Mouse (Mus musculus) embryonic fibroblast, embryonic 13.5 days (primary cell): ENCODE measurements around the gene Col4a1. TPM values are rescaled to one million over a fixed set of nuclear protein-coding genes. Genes with fewer than 3 reads are reported as not detected.
A peak's percentile ranks its signal among the peaks of the same experiment; 100 is the strongest.

ENCODE experiments used
- H3K27ac ChIP-seq: 2 replicates; pipeline ENCODE4 v1.5.1; 2012; ENCODE audit warnings: low read length, control low read depth, inconsistent platforms; ENCODE audit not compliant: insufficient read depth
- H3K4me1 ChIP-seq: 2 replicates; pipeline ENCODE4 v1.6.1; 2011; ENCODE audit warnings: low read length; ENCODE audit not compliant: control insufficient read depth, insufficient read depth
- H3K4me3 ChIP-seq: 2 replicates; pipeline ENCODE4 v1.5.1; 2011; ENCODE audit warnings: mild to moderate bottlenecking, control low read depth, low read length; ENCODE audit not compliant: insufficient read depth
- CTCF ChIP-seq: IDR thresholded peaks from 2 replicates; pipeline ENCODE4 v1.5.1; 2011; ENCODE audit warnings: mild to moderate bottlenecking, control low read depth, low read length, moderate library complexity, borderline replicate concordance; ENCODE audit not compliant: insufficient read depth
- POLR2A ChIP-seq: IDR thresholded peaks from 2 replicates; pipeline ENCODE4 v1.6.1; 2011; ENCODE audit warnings: low read depth, mild to moderate bottlenecking, control low read depth, low read length, moderate library complexity
- polyA plus RNA-seq: library from polyadenylated mRNA; stranded (reverse); fragments of >200 nt; gene quantifications from 2 replicates; pipeline ENCODE4 v1.2.4, GENCODE M21; 2011; ENCODE audit warnings: low read depth; ENCODE audit not compliant: missing spikeins, insufficient read length

Gene Col4a1
- polyA plus RNA-seq, 1 experiment, result 757 TPM

DNA sequence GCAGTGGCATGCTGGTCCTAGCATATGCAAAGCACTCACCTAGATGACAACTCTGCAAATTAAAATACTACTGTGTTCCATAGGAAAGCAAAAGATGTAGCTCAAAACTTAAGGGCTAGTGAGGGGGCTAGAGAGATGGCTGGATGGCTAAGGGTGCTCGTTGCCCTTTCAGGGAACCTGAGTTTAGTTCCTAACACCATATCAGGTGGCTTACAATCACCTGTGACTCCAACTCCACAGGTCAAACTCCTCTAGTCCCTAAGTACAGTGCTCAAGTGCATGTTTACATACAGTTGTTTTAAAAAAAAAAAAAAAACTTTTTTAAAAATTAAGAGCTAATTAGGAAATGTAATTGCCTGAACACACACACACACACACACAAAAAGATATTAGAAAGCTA is 7.1 kb downstream of the Col4a1 start:
- no peak overlapping the region for H3K4me3 ChIP-seq
- H3K4me1 ChIP-seq, result no peaks in the 10 kb centered on the region; the same call in 1 of the 2 replicates
- H3K27ac ChIP-seq, result no peak overlapping the region
- TF ChIP-seq POLR2A (no peak), CTCF (no peak)

DNA sequence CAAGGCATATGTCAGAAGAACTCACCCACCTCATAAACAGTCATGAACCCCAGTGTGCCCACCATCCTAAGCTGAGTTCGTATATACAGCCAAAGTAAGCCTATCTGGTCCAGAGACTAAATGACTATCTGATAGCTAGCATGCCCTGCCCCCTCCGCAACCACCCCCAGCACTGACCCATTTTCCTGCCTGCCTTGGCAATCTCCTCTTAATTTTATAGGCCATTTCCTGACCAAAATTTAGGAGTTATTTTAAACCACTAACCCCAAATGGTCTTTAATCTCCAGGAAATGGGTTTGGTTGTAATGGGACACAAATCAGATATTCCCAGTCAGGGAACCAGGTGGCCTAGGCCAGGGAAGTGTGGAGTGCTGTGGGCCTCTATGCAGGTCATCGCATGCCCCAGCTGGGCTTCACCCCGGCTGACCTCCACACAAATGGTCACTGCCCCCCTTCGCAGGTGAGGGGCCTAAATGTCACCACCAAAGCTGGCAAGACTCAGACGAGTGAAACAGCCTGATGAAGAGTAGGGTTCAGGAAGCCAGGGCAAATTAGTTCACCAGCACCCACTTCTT is 8.5 kb downstream of the Col4a1 start:
- TF ChIP-seq CTCF (no peak), POLR2A (no peak)
- Histone ChIP-seq H3K27ac (no peak overlapping the region), H3K4me1 (0 out of 2 replicates have a peak, but pooled peaks cover 5% of the 10 kb centered on the region), H3K4me3 (no peak overlapping the region)

DNA sequence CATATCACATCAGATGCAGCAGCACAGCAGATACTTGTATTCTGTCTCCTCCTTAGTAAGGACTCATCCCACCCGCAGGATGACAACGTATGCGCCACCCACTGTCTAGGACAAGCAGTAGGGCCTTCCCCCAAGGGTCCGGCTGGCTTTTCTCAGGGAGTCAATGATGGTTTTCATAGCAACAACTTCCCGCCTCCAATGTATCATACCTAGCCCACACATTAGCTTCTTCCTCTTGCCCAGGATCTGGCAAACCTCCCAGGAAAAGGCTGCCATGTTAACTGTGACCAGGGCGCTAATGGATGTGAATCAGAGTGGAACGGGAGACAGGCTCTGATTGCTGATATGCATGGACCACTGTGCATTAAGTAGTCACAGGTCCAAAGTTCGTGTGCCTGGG is 12.2 kb downstream of the Col4a1 start:
- peaks cover 10% of the 10 kb centered on the region; the same call in 1 of the 2 replicates for H3K4me1 ChIP-seq
- H3K27ac ChIP-seq, result no peak overlapping the region
- TF ChIP-seq CTCF (no peak), POLR2A (no peak)
- H3K4me3 ChIP-seq, result no peak overlapping the region

- TF ChIP-seq POLR2A (no peak), CTCF (no peak)
- Histone ChIP-seq H3K27ac (no peak overlapping the region; the same call in 1 of the 2 replicates), H3K4me3 (no peak overlapping the region), H3K4me1 (peaks cover 10% of the 10 kb centered on the region; the same call in 1 of the 2 replicates)
Measured at GRCm38 (mm10) chr8:11299317-11299602, 13.4 kb downstream of the Col4a1 start.

DNA sequence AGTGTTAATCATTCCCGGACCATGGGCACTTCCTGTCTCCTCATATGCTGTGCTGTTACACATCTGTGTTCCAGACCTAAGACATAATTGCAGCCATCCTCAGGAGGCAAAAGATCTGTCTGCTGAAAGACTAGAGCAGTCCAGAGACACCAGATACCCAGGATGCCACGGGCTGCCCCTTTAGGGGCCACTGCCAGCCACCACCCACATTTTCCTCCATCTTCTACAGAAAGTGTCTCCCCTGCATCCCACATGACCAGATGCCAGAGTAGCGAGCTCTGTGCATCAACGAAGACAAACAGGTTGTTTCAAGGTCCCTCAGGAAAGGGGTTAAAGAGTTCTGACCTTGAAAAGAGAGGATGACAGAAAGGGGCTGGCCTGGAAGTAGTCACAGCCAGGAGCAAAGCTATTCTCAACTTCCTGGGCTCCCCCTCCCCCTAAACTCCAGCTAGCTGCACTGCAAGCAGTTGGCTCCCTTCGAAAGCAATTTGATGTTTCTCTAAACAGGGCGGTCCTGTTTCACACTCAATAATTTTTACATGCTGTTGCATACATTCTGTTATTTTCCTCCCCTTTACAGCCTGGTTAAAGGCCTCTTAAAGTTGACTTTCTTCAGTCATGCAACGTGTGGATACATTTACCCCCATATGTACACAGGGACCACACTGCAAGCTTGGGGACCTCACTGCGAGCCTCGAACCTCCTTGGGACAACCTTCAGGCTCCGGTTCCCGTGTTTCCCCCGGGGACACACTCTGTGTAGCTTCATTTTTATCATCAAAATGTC is 13.9 kb downstream of the Col4a1 start:
- Histone ChIP-seq H3K4me3 (no peak overlapping the region), H3K27ac (peak overlapping the region; percentile 15; the same call in 1 of the 2 replicates), H3K4me1 (peaks cover 10% of the 10 kb centered on the region; the same call in 1 of the 2 replicates)
- TF ChIP-seq CTCF, result no peak
- TF ChIP-seq POLR2A, result no peak

GRCm38 (mm10) chr8:11297141-11297838 is 15.3 kb downstream of the Col4a1 start:
- Histone ChIP-seq H3K27ac (no peak overlapping the region), H3K4me3 (no peak overlapping the region), H3K4me1 (peaks cover 13% of the 10 kb centered on the region; the same call in 1 of the 2 replicates)
- no peak for TF ChIP-seq POLR2A
- TF ChIP-seq CTCF, result no peak

DNA sequence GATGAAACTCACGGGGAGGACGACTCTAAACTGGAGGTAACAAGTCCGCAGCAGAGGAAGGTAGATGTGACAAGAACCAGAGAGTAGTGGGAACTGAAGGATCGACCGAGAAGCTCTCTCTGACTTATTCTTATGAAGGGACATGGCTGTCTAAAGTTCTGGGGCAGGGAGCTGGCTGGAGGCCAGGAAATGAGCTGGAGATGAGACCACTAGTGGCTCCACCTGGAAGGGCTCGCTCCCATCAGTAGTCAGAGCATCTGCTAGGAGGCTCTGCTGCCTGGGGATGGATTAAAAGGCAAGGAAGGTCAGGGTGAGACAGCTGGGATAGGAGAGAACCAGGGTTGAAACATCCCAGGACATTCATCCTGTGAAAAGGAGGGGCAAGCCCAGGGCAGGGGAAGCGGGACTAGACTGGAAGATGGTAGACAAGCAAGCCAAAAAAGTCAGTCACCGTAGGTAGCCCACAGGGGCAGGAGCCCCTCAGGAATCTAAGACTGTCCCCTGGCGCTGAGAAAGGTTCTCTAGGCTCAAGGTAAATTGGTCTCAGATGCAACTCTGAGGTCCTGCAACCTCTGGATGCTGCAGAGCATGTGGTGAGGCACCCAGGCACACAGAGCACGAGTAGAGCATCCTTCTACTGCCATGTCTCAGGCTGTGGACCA is 16.2 kb downstream of the Col4a1 start:
- Histone ChIP-seq H3K4me1 (peaks cover 13% of the 10 kb centered on the region; the same call in 1 of the 2 replicates), H3K27ac (no peak overlapping the region), H3K4me3 (no peak overlapping the region)
- TF ChIP-seq CTCF (no peak), POLR2A (no peak)

DNA sequence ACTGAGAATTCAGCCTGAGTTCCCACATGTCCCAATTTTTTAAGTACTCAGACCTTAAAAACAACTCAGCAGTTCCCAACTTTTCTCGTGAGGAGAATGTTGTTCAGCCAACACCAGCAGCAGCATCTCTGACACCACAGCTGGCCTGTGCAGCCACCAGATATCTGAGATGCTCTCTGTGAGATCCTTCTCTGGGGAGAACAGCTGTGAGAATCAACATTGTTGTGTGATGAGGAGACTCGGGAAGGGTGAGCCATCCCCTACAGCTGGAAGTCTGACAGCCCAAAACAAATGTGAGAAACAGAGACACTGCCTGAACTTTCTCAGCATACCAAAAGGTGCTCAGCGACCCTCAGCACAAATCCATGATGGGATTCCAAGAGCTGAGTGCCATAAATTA is 20.0 kb downstream of the Col4a1 start:
- no peak overlapping the region for H3K27ac ChIP-seq
- no peak overlapping the region for H3K4me3 ChIP-seq
- TF ChIP-seq CTCF (no peak), POLR2A (no peak)
- 0 out of 2 replicates have a peak, but pooled peaks cover 6% of the 10 kb centered on the region for H3K4me1 ChIP-seq

DNA sequence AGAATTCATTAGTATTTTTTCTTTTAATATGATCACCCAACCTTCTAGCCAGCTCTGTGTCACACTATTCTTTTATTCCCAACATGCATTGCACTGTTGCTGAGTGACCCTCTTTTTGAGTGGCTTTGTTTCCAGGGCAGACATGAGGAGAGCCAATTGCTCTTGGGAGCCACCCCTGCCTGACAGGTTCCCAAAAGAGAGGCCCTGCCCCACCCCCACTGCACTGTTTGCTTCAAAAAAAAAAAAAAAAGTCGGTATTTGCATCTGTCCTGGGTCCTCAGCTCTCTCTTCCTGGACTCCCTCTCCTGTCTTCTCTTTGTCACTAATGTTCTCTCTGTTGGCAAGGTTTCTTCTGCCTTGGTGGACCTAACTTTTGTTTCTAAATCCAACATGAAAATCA is 22.1 kb downstream of the Col4a1 start:
- 0 out of 2 replicates have a peak, but pooled peaks cover 11% of the 10 kb centered on the region for H3K4me1 ChIP-seq
- H3K27ac ChIP-seq, result no peak overlapping the region
- TF ChIP-seq CTCF (no peak), POLR2A (no peak)
- no peak overlapping the region for H3K4me3 ChIP-seq
